Mouse (Mus musculus) heart, postnatal 0 days (tissue): Measurements from ENCODE around the gene Cbr3.

ENCODE experiments used
- CTCF ChIP-seq: IDR thresholded peaks from 2 replicates; pipeline ENCODE4 v1.5.1; 2016; ENCODE audit warnings: antibody characterized with exemption, control low read depth, low read depth
- EP300 ChIP-seq: IDR thresholded peaks from 2 replicates; pipeline ENCODE4 v1.6.1; 2016; ENCODE audit warnings: antibody characterized with exemption, low read depth

DNA sequence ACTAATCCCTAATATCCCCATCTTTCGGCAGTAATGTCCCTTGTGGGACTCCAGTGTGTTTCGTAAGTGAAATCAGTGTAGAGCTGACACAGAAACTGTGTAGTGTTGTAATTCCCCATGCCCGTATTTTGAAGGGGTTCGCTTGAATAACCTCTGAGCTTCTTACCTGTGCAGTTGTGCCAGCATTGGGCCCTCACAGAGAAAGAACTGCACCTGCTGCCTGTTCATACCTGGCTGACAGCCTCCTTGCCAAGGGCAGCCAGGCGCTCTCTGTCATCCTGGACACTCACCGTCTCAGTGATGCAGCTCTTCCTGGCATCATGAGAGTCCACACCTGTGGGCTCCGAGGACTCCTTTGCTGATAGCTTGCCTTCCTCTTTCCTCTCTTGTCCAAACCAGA lies 30.0 kb downstream of the Cbr3 start:
- no peak for TF ChIP-seq CTCF
- no peak for TF ChIP-seq EP300
